Mouse (Mus musculus) colon, adult 2 months (tissue): ENCODE results near the gene Ly86. TPM values are rescaled to one million over a fixed set of nuclear protein-coding genes. Genes with fewer than 3 reads are reported as not detected.

Experiments used
- polyA plus RNA-seq: library from polyadenylated mRNA; depleted of rRNA; stranded (reverse); fragments of >200 nt; gene quantifications from 2 replicates; pipeline ENCODE4 v1.2.3, GENCODE M21; 2012; rRNA removed

Ly86 gene
- 3.3 and 3.5 TPM in 2 replicates for polyA plus RNA-seq

GRCm38 (mm10) chr13:37344909-37345772 lies at the start of gene Ly86:
Gene Ly86, plus strand, starts transcription at chr13:37345208.

